Mouse (Mus musculus) liver, postnatal 0 days (tissue): ENCODE results near the gene Endou.

Experiments used
- CTCF ChIP-seq: sonication (generic); IDR thresholded peaks from 2 replicates; pipeline ENCODE4 v1.5.1; 2016; ENCODE audit warnings: antibody characterized with exemption, low read depth
- EP300 ChIP-seq: IDR thresholded peaks from 2 replicates; pipeline ENCODE4 v1.6.1; 2016; ENCODE audit warnings: antibody characterized with exemption, low read depth, mild to moderate bottlenecking

DNA sequence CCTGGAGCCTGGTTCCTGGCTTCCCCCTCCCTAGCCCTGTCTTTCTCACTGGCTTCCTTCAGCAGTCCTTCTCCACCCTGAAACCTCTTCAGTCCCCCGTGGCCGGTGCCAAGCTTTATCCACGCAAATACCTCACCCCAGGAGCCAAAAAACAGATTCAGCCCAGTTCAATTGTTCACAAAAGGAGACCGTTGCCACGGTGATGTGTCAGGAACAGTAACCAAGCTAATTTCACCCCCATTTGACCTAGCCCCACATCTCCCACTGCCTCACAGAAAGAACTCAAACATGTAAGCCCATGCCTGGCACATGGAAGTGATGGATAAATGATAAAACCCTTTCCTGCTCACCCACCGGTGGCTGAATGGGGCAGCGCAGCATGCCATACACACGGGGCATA, 35.1 kb upstream of the Endou start:
- TF ChIP-seq CTCF (no peak), EP300 (no peak)
